Mouse (Mus musculus) embryo, embryonic 9.5 days (tissue): ENCODE measurements around the gene Usmg5.
"Not testable (repeated sequence)": the region's sequence is repeated elsewhere in the genome, so short reads cannot be mapped to it uniquely, and the experiment has no call there.

ENCODE experiments used
- DNase-seq: peaks from one replicate; pipeline ENCODE4 v3.0.0-alpha.2; 2017; ENCODE audit errors: extremely low spot score

Usmg5 gene

GRCm38 (mm10) chr19:47090550-47091156 lies at the start of gene Usmg5, which contains the start of gene Pdcd11:
TSS of gene Usmg5 (minus strand) at chr19:47090647.
TSS of gene Pdcd11 (plus strand) at chr19:47090768.
- peak; percentile 92 for DNase-seq

- DNase-seq = not testable (repeated sequence)
These were observed 49.2 kb upstream of the Usmg5 start for GRCm38 (mm10) chr19:47139611-47140010.

- peak; percentile 39 for DNase-seq
These were observed 47.4 kb upstream of the Usmg5 start, which contains the start of gene Calhm2 for GRCm38 (mm10) chr19:47137771-47138421. TSS of gene Calhm2 (minus strand) at chr19:47138294.

- DNase-seq = no peak
These were observed 46.7 kb upstream of the Usmg5 start for GRCm38 (mm10) chr19:47137051-47137581.

DNA sequence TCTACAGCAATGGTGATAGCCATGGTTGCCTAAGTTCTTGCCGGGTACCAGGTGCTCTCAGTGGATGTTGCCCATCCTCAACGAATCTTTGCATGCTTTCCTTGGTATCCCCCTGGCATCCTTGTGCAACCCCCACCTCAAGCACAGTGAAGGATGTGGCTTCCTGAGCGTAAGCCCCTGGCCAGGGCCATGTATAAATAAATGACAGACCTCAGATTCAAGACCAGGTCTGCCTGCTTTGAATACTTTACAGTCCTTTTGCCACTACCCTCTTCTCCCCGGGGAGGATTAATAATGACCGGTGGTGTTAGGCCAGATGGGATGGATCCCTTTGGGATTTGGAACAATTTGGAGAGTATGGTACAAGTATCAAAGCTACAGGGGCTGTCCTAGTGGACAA lies 45.7 kb upstream of the Usmg5 start:
- DNase-seq = no peak

- DNase-seq = no peak
These were observed 45.1 kb upstream of the Usmg5 start for GRCm38 (mm10) chr19:47135568-47135967.

DNA sequence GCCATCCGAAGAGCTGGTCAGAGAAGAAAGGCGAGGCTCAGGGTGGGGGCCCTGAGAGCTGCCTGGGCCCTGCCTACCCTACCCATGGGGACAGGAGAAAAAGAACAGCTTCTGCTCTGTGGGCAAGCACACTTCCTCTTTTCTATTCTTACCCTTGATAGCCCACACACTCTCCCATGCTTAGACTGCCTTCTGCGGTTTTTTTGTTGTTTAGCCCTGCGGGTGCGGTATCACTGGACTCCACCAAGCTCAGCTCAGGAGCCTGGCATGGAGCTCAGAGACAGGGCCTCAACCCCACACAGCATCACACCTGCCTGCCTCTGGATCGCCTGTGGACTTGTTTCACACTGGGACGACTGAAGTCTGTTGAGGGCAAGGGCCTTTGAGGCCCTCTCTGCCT lies 42.7 kb upstream of the Usmg5 start:
- no peak for DNase-seq

GRCm38 (mm10) chr19:47130551-47131125 lies 40.2 kb upstream of the Usmg5 start:
- no peak for DNase-seq

DNA sequence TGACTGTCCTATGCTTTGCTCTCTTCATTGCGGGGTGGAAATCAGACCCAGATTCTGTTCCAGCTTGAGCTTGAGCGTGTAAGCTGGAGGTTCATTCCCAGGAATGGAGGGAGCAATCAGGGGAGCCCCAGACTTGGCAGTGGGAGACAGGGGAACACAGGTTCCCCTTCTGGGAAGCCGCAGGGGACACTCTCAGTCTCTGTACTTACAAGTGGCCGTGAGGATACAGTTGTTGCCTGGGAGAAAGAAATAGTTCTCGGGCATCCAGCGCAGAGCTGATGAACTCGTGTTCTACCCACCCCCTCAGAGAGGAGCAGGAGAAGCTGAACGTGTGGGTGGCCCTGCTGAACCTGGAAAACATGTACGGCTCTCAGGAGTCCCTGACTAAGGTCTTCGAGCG lies 38.4 kb upstream of the Usmg5 start:
- no peak for DNase-seq

DNA sequence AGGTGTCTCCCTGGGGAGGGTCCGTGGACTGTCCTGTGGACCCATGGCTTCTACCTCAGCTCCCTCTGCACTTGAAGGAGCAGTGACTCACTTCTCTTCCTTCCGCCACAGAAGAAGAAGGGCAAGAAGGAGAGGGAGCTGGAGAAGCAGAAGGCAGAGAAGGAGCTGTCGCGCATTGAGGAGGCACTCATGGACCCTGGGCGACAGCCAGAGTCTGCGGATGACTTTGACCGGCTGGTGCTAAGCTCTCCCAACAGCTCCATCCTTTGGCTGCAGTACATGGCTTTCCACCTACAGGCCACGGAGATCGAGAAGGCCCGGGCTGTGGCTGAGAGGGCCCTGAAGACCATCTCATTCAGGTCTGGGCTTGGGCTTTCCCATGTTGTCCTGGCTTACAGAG lies 37.7 kb upstream of the Usmg5 start:
- no peak for DNase-seq

DNA sequence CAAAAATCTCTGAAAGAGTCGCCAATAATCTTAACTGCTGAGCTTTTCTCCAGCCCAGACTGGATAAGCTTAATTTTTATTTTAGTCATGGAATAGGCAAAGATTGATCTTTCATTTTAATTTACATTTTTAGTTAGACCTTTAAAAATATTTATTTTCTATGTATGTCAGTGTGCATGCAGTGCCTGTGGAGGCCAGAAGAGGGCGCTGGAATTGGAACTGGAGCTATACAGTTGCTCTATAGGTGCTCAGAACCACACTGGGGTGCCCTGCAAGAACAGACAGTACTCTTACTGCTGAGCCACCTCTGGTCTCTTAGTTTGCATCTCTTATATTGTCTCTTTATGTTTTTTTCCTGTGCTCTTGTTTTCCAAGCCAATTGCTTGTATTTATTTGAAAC lies 32.4 kb upstream of the Usmg5 start:
- DNase-seq = no peak

- peak; percentile 10 for DNase-seq
These were observed 30.6 kb upstream of the Usmg5 start for GRCm38 (mm10) chr19:47121054-47121453.

DNA sequence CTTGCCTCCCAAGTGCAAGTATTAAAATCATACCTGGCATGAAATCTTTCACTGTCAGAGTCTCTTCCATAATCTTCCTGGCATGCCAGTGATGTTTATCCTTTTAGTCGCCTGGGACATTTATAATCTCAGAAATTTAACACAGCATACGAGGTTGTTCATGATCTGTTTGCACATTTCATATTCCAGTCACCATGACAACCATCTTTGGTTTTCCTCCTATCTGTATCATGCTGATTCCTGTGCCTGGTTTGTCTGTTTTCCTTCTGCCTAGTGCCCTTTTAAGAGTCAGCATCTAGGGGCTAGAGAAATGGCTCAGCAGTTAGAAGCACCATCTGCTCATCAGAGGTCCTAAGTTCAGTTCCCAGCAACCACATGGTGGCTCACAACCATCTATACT lies 28.2 kb upstream of the Usmg5 start:
- no peak for DNase-seq

DNA sequence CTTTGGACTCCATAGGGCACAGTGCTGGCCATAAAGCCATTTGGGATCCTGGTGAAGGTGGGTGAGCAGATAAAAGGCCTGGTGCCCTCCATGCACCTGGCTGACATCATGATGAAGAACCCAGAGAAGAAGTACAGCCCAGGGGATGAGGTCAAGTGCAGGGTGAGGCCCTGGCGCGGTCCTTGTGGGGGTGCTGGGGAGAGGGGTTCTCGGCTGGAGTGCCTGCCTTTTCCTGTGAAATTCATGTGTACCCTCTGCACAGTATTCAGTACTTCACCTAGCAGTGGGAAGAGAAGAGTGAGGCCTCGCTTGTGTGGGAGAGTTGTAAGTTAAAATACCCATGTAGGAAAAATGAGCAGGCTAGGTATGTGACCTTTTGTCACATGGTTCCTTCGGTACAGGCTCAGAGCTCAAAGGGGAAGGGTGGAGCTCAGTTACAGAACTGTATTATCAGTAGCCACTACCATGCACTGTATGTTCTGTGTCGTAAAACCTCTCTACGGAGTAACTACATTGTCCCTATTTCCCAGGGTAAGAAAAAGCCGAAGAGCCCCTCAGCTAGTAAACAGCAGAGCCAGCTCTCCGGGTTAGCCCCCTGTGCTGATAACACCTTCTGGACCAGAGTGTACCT lies 14.3 kb upstream of the Usmg5 start:
- DNase-seq = no peak

DNA sequence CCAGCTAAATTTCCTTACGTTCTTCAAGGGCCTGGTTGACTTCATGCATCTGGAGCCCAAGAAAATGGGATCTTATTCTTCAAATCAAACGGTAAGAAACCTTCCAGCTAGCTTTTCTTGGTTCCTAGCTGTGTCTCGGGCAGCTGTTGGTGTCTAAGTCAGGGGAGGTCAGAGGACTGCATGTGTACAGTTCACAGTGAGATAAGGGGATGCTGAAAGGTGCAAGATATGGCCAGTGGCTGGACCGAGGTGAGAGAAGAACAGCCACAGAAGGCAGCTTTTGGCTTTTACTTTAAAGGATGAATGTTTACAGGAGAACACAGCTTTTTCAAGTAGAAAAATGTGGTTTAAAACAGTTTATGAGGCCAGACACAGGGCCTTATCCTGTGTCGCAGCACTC lies 10.6 kb upstream of the Usmg5 start:
- no peak for DNase-seq

- DNase-seq = no peak
These were observed 525 bp downstream of the Usmg5 start for GRCm38 (mm10) chr19:47089718-47090525.

DNA sequence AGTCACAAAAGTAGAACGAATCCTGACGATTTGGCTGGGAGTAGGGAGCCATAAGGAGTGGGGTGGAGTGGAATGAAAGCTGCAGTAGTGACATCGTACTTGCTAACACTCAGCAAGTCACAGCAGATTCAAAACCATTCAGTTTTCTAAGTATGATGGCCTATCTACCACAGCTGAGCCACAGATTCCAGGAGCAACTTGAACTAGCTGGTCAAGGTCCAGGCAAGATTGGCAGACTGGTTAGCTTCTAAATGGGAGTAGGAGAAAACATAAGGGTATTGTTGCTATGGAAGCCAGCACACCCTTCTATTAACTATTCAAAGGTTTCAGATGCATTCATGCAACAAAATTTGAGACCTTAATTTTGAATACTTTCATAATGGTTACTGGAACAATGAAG lies 2.2 kb downstream of the Usmg5 start:
- no peak for DNase-seq

DNA sequence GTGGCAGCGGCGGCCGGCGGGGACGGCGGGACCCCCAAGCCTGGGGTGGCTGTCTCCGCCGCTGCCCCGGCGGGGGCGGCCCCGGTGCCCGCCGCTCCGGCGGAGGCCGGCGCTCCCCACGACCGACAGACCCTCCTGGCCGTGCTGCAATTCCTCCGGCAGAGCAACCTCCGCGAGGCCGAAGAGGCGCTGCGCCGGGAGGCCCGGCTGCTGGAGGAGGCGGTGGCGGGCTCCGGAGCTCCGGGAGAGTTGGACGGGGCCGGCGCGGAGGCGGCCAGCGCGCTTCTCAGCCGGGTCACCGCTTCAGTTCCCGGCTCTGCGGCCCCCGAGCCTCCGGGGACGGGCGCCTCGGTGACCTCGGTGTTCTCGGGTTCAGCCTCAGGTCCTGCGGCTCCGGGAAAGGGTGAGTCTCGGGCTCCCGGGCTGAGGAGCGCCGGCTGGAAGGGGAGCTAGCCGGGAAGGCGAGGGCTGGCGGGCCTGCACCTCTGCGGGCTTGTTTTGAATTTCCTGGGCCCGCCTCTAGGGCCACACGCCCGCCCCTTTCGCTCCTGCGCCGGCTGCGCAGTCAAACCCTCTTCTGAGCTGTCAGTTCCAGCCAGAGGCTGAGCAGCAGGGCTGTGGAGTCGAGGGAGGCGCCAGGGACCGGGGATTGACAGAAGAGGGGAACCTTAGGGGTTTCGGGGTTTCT lies 22.4 kb downstream of the Usmg5 start:
- peak; percentile 85 for DNase-seq

DNA sequence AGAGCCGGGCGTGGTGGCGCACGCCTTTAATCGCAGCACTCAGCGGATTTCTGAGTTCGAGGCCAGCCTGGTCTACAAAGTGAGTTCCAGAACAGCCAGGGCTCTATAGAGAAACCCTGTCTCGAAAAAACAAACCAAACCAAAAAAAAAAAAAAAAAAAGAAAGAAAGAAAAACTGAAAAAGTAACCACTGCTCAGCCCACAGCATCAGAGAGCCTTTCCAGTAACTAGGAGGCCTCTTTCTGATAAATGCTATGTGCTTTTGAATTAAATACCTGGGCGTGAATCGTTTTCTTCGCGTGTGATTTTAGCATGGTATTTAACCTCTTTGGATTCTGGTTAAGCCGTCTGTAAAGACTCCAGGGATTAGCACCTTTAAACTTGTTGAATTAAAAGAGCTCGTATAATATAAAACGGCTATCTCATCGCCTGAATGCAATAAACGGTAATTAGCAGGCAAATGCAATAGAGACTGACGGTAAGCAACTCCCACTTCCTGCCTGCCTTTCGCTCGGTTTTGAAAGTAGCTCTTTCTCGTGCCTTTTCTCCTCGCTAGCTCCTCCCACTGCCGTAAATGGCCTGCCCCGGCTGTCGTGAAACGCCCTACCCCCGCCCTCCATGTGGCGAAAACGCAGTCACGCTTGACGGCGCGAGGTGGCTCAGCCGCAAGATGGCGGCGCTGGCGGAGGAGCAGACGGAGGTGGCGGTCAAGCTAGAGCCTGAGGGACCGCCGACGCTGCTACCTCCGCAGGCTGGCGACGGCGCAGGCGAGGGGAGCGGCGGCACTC lies 23.2 kb downstream of the Usmg5 start, which contains the start of gene Taf5:
Gene Taf5, plus strand, starts transcription at position 651 of the 787 bp plus-strand sequence.
- DNase-seq = peak; percentile 97

- DNase-seq = no peak
These were observed 24.6 kb downstream of the Usmg5 start for GRCm38 (mm10) chr19:47065860-47066259.
